Mouse (Mus musculus) hindlimb bud, embryonic 11.5 days (tissue): ENCODE measurements around the gene Ap1s1.

Experiments
- DNase-seq: peaks from one replicate; pipeline ENCODE4 v3.0.0-alpha.2; 2012; ENCODE audit warnings: low read depth, low spot score; ENCODE audit errors: extremely low spot score

The Ap1s1 gene

DNA sequence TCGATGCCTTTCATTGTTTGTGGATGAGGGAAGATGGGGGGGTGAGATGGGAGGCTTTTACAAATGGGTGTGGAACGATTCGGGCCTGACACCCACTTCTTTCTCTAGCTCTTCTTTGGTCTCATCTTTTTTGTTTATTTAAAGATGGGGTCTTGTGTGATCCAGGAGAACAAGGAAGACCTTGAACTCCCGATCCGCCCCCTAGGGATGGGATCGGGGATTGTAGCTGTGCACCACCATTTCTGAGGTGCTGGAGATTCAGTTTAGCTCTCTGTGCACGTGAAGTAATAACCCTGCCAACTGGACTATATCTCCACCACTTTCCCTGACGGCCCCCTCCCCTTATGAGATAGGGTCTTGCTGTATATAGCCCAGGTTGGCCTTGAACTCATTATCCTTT, 20.0 kb upstream of the Ap1s1 start:
- no peak for DNase-seq

DNA sequence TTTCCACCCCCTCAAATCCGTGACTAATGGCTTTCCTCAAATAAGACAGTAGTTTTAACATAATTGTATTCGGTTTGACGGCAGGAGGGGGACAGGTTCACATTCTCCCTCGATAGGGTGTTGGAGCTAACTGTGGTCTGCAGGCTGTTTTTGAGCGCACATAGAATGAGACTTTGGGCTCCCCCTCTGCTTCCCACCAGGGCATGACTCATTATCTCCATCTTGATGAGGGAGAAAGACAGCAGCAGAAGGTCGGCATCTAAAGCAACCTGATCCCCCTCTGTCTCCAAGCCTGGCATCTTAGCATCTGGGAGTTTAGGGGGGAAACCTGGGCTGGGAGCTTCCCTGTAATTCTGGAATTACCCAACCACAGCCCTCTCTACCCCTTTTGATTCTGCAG, 19.5 kb upstream of the Ap1s1 start:
- DNase-seq = no peak

DNA sequence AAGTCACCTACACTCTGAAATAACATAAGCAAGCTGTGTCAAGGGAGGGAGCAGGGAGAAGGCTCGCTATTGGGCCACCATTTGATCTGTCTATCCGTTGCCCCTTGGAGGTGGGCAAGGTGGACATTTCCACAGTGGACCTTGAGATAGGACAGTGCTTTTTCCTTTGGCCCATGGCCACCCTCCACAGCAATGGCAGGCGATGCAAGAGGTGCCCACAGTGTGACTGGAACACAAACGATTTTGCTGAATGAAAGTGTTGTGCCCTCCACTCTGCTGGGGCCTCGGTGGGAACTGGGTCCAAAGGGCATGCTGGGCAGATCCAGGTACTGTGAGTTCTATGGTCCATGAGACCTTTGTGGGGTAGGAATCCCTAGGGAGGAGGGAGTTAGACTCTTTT, 16.7 kb upstream of the Ap1s1 start:
- DNase-seq = no peak

DNA sequence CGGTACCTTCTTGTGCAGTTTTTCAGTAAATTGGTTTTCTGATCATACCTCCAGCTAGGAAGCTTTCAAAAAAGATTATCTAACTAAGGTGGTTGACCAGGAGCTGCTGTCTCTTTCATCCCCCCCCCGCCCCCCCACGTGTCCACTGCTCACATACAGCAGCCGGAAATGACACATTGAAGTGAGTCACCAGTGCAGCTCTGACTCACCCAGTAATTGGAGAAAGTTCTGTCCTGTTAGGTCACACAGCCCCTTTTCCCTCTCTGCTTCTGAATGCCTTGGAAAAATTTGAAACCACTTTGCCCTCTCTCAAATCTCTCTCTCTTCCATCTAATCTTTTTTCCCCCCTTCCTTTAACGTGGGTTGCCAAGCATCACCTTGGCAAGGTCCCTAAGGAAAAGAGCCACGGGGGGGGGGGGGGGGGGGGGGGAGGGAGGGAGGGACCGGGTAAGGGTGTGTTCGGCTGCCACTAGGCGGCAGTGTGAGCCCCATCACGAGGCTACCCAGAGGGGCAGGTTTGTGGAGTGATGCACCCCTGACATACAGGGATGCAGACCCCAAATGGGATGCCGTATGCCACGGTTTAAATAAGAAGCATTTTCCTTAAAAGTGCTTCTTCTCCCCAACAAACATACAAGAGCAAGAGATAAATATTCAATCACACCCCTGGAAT, 16.0 kb upstream of the Ap1s1 start:
- no peak for DNase-seq

GRCm38 (mm10) chr5:137054873-137055272, 8.9 kb upstream of the Ap1s1 start:
- no peak for DNase-seq

DNA sequence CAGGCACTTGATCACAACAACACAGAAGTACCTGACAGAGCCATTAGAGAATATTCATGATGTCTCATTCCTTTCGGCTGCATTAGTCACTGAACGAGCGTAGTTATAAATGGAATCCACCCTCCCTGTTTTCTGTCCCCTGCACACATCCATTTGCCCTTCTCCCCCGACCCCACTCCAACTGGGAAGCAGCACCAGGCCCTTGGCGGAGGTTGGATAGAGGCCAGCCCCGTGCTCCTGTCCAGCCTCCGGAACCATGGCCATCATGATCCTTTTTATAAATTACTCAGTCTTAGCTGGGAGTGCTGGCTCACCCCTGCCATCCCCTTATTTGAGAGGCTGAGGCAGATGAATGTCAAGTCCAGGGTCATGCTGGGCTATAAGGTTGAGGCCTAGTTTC, 8.4 kb upstream of the Ap1s1 start:
- no peak for DNase-seq

DNA sequence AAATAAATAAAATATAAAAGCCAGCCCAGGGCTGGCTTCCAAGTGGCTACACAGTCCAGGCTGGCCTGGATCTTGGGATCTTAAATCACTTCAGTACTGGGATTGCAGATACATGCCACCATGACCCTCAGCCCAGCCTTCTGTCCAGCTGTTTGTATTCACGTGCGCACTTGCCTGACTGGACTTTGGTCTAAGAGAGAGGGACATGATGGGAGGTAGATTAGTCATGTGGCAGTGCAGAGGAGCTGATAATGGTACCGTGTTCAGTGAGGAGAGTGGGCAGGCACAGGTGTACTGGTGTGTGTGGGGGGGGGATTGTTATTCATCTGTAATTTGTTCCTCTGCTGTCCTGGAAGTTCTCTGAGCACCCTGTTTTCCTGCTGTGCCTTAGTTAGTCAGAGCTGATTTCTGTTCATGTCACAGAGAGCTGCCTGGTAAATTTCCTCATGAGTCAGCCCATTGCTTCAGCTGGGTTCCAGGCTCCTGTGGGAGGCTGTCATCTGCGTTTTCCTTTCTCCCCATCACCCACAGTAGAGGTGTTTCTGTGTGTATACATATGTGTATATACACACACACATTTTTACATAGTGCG, 6.1 kb upstream of the Ap1s1 start:
- DNase-seq = no peak

- DNase-seq = no peak
Measured at GRCm38 (mm10) chr5:137051125-137051524, 5.2 kb upstream of the Ap1s1 start.

GRCm38 (mm10) chr5:137046991-137047390, 1.1 kb upstream of the Ap1s1 start:
- DNase-seq = no peak

- DNase-seq = no peak
Measured at GRCm38 (mm10) chr5:137046324-137046718, 386 bp upstream of the Ap1s1 start.

GRCm38 (mm10) chr5:137043997-137044396, 1.9 kb downstream of the Ap1s1 start:
- no peak for DNase-seq

DNA sequence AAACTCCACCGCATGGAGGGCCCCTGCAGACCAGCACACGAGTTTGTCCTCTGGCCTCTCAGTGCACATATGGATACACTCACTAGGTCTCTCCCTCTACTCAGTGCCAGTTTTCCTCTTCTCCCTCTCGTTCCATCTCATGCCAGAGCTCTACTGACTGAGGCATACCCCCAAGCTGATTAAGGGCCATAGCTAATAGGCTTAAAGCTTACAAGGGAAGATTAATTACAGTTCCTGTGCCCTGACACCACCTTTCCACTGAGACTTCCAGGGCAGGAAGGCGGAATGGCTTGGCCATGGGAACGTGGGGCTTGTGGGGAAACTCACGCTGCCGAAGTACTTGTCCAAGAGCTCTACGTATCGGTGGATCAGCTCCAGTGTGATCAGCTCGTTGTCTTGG, 4.5 kb downstream of the Ap1s1 start:
- no peak for DNase-seq

DNA sequence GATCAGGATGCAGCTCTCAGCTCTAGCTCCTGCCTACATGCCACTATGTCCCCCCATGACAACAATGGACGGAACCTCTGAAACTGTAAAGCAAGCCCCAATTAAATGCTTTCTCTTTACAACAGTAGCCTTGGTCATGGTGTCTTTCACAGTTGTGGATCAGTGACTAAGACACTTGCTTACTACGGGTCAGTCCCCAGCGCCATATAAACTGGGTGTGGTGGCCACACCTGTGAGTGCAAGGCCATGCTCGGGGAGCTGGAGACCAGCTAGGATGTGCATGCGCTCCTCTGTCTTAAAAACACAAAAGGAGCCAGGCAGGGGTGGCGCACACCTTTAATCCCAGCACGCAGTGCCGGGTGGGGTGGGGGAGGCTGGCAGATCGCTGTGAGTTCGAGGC, 6.5 kb downstream of the Ap1s1 start:
- DNase-seq = no peak

GRCm38 (mm10) chr5:137036211-137036610, 9.7 kb downstream of the Ap1s1 start:
- no peak for DNase-seq

GRCm38 (mm10) chr5:137032641-137033074, 13.3 kb downstream of the Ap1s1 start:
- peak; percentile 46 for DNase-seq

DNA sequence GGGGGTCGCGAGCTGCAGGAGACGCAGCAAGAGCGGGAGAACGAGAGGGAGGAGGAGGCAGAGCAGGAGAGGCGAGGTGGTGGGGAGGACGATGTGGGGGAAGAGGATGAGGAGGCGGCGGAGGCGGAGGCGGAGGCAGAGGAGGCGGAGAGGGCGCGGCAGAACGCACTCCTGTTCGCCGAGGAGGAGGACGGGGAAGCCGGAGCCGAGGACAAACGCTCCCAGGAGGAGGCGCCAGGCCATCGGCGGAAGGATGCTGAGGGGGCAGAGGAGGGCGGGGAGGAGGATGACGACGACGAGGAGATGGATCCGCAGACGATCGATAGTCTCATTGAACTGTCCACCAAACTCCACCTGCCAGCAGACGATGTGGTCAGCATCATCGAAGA, 13.9 kb downstream of the Ap1s1 start:
- no peak for DNase-seq

DNA sequence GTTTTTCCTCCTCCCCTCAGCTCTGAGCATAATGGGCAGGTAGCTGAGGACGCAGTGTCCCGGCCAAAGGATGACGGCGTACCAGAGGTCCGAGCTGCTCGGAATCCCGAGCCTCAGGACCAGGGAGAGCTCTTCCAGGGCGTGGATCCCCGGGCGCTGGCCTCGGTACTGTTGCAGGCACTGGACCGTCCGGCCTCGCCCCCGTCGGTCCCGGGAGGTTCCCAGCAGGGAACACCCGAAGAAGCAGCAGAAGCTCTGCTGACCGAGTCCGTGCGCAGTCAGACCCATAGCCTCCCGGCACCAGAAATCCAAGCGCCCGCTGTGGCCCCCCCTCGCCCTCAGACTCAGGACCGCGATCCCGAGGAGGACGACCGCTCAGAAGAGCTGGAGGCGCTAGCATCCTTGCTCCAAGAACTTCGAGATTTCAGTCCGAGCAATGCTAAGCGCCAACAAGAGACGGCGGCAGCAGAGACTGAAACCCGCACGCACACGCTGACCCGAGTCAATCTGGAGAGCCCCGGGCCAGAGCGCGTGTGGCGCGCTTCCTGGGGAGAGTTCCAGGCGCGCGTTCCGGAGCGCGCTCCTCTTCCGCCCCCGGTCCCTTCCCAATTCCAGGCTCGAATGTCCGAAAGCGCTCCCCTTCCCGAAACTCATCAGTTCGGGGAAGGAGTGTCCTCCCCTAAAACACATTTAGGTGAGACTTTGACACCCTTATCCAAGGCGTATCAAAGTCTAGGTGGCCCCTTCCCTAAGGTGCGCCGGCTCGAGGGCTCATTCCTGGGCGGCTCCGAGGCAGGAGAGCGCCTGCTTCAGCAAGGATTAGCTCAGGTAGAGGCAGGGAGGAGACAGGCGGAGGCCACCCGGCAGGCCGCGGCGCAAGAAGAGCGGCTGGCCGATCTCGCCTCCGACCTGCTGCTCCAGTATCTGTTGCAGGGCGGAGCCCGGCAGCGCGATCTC, 14.6 kb downstream of the Ap1s1 start:
- DNase-seq = no peak

GRCm38 (mm10) chr5:137030416-137030810, 15.5 kb downstream of the Ap1s1 start:
- no peak for DNase-seq

- peak; percentile 81 for DNase-seq
Measured at GRCm38 (mm10) chr5:137029643-137030415, 16.1 kb downstream of the Ap1s1 start.

DNA sequence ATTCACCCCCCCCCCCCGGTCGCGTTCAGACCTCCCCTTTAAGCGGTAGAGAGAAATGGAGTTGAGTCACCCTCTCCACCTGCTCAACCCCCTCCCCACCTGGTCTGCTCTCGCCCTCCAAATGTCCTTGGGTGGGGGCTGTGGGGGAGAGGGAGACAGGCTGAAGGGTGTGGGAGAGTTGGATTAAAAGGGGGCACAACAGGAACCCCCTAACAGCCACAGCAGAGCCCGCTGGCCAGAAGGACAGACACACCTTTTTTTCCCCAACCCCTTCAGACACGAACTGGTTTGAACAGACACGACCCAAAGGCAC, 16.7 kb downstream of the Ap1s1 start:
- no peak for DNase-seq

- DNase-seq = no peak
Measured at GRCm38 (mm10) chr5:137028561-137029272, 17.2 kb downstream of the Ap1s1 start.
